Mouse (Mus musculus): ENCODE results near the gene St3gal6.

- TF ChIP-seq CTCF (conservative IDR thresholded peaks at IDR 0.05 in 1 of 2, IDR thresholded peaks at IDR 0.05 in 1 of 2; ENCODE audit: low read depth in 2 of 2, low read length in 2 of 2) (no peak), USF1 (IDR thresholded peaks at IDR 0.05; ENCODE audit: low read depth, low read length) (no peak), POLR2A (IDR thresholded peaks at IDR 0.05; ENCODE audit: low read depth, low read length) (no peak), ZNF384 (IDR thresholded peaks at IDR 0.05; ENCODE audit: low read depth, low read length) (no peak), HCFC1 (IDR thresholded peaks at IDR 0.05; ENCODE audit: low read depth, low read length) (no peak), NELFE (IDR thresholded peaks at IDR 0.05; ENCODE audit: low read depth, low read length) (no peak), ZMIZ1 (IDR thresholded peaks at IDR 0.05; ENCODE audit: low read depth, low read length) (no peak), TCF12 (IDR thresholded peaks at IDR 0.05; ENCODE audit: low read depth, low read length) (no peak), UBTF (IDR thresholded peaks at IDR 0.05; ENCODE audit: low read depth, low read length) (no peak)
These were observed 73.4 kb downstream of the St3gal6 start for GRCm38 (mm10) chr16:58450648-58451047.

All from CH12.LX (cell line).